In genomic region chr17:30681604-30682003, GRCm38 (mm10) we compare ENCODE assay signal across 9 mouse cellular contexts. TPM values are rescaled to one million over a fixed set of nuclear protein-coding genes. Genes with fewer than 3 reads are reported as not detected.
DNase-seq lines count a peak whose midpoint lies in the region; ATAC-seq and TF ChIP-seq lines count a peak whose summit lies in the region.
"Had no signal": no experiment of that assay in that cellular context is flagged by ENCODE, and none has a peak within 500 bp of the region (broad histone marks: within the 10 kb centered on the region; RNA-seq: fewer than 3 reads in every experiment).

No protein-coding gene starts in this region.

- no peaks in the 10 kb centered on the region for H3K36me3 ChIP-seq in heart, embryonic 12.5 days
- no peaks in the 10 kb centered on the region for H3K36me3 ChIP-seq in C2C12 (ENCODE audit: control insufficient read depth, insufficient read depth)
- no peaks in the 10 kb centered on the region for H3K36me3 ChIP-seq in neural tube, embryonic 11.5 days (ENCODE audit: control insufficient read depth, insufficient read depth, low read length)

- H3K4me3 ChIP-seq in heart, embryonic 12.5 days = no peak overlapping the region
- no peak overlapping the region for H3K4me3 ChIP-seq in C2C12 (ENCODE audit: insufficient read depth, poor library complexity, severe bottlenecking)
- H3K4me3 ChIP-seq in neural tube, embryonic 11.5 days (ENCODE audit: low read depth, low read length) = no peak overlapping the region

- no peak overlapping the region for H3K4me2 ChIP-seq in heart, embryonic 12.5 days
- H3K4me2 ChIP-seq in neural tube, embryonic 11.5 days (ENCODE audit: low read depth) = no peak overlapping the region

- H3K4me1 ChIP-seq in heart, embryonic 12.5 days (replicated peaks) = no peaks in the 10 kb centered on the region
- H3K4me1 ChIP-seq in neural tube, embryonic 11.5 days (ENCODE audit: control insufficient read depth, insufficient read depth, low read length) = no peaks in the 10 kb centered on the region

- no peak overlapping the region for H3K27ac ChIP-seq in heart, embryonic 12.5 days (ENCODE audit: poor library complexity, severe bottlenecking)
- H3K27ac ChIP-seq in neural tube, embryonic 11.5 days (ENCODE audit: low read depth, low read length) = no peak overlapping the region
- H3K27ac ChIP-seq: macrophage had no signal

- no peak overlapping the region for H3ac ChIP-seq in C2C12 (ENCODE audit: control insufficient read depth, insufficient read length, low read depth)

- 21% methylated on average over 5 of the region's 5 CpGs for WGBS in heart, embryonic 12.5 days
- WGBS in neural tube, embryonic 11.5 days = 25% methylated on average over 5 of the region's 5 CpGs

- H3K9me3 ChIP-seq in heart, embryonic 12.5 days (replicated peaks) = no peaks in the 10 kb centered on the region
- no peaks in the 10 kb centered on the region for H3K9me3 ChIP-seq in neural tube, embryonic 11.5 days (ENCODE audit: control insufficient read depth, low read length)

- no peak for ATAC-seq in heart, embryonic 12.5 days (ENCODE audit: insufficient number of reproducible peaks, low FRiP score)
- no peak for ATAC-seq in neural tube, embryonic 11.5 days (ENCODE audit: insufficient read depth, low FRiP score, low TSS enrichment)

- no peaks in the 10 kb centered on the region for H3K79me2 ChIP-seq in C2C12 (ENCODE audit: control insufficient read depth, insufficient read depth)

- no peaks in the 10 kb centered on the region for H3K79me3 ChIP-seq in C2C12 (ENCODE audit: low read depth)

- H3K27me3 ChIP-seq in heart, embryonic 12.5 days (replicated peaks) = no peaks in the 10 kb centered on the region
- peaks cover 24% of the 10 kb centered on the region for H3K27me3 ChIP-seq in C2C12 (ENCODE audit: control insufficient read depth, insufficient read depth, insufficient read length)
- H3K27me3 ChIP-seq in neural tube, embryonic 11.5 days (ENCODE audit: control insufficient read depth, insufficient read depth, low read length) = no peaks in the 10 kb centered on the region

- intact Hi-C loops in heart, postnatal 10 days (cut with DNase I) = no loop called here

- H3K9ac ChIP-seq in heart, embryonic 12.5 days = no peak overlapping the region
- no peak overlapping the region for H3K9ac ChIP-seq in neural tube, embryonic 11.5 days (ENCODE audit: low read length)

- peak; percentile 31 to 62 for DNase-seq in heart, postnatal 10 days
- DNase-seq in WW6 (ENCODE audit: low read depth, low spot score) = peak; percentile 52
- peak; percentile 76 for DNase-seq in embryo, embryonic 10.5 days (ENCODE audit: low spot score)
- DNase-seq in layer of hippocampus, adult 9-10 months (ENCODE audit: low spot score) = peak; percentile 31
- peak; percentile 78 for DNase-seq in neural tube, embryonic 11.5 days (ENCODE audit: low spot score)
- peak; percentile 67 to 73 for DNase-seq in thymus, postnatal 36 days

- peak; percentile 83 for TF ChIP-seq CTCF in C2C12 (IDR thresholded peaks at IDR 0.05; ENCODE audit: control insufficient read depth, insufficient read depth, insufficient read length)

TF ChIP-seq in C2C12, 6 proteins besides CTCF, POLR2A, EP300 and RAD21:
- TF ChIP-seq MAX (IDR thresholded peaks at IDR 0.05) = peak; percentile 75
- TF ChIP-seq MYOD1 (IDR thresholded peaks at IDR 0.05; ENCODE audit: control insufficient read depth, insufficient read length, low read depth) = no peak

RNA-seq across cellular contexts. Expression of gene Glo1, which starts 54.9 kb away (rescaled TPM):
- total RNA-seq in heart, postnatal 10 days (2021) = 100 to 1,000 TPM; 132 to 159 TPM
- 232 and 236 TPM in 2 replicates for polyA plus RNA-seq in heart, embryonic 12.5 days (2016; fragmentation: Nextera tagmentation; extraction: Ambion mirVana)
- polyA plus RNA-seq in C2C12 (2012; fragmentation: generic; extraction: Trizol) = 122 TPM
- polyA plus RNA-seq in neural tube, embryonic 11.5 days (2014; fragmentation: Nextera tagmentation; extraction: Ambion mirVana) = 211 and 214 TPM in 2 replicates

RNA-seq across cellular contexts. Expression of gene Dnah8, which starts 57.5 kb away (rescaled TPM):
- 1 to 10 TPM; 3.0 to 3.8 TPM for total RNA-seq in heart, postnatal 10 days (2021)
- polyA plus RNA-seq in heart, embryonic 12.5 days (2016; fragmentation: Nextera tagmentation; extraction: Ambion mirVana) = 2.1 and 2.2 TPM in 2 replicates
- polyA plus RNA-seq in C2C12 (2012; fragmentation: generic; extraction: Trizol) = 0.32 TPM
- 0.61 and 1.1 TPM in 2 replicates for polyA plus RNA-seq in neural tube, embryonic 11.5 days (2014; fragmentation: Nextera tagmentation; extraction: Ambion mirVana)
